Mouse (Mus musculus) urinary bladder, adult 2 months (tissue): Measurements from ENCODE around the gene Nxn. TPM values are rescaled to one million over a fixed set of nuclear protein-coding genes. Genes with fewer than 3 reads are reported as not detected.

Experiments used
- DNase-seq: peaks from one replicate; pipeline ENCODE4 v3.0.0; 2022; ENCODE audit warnings: low spot score
- polyA plus RNA-seq: library from polyadenylated mRNA; depleted of rRNA; stranded (reverse); fragments of >200 nt; gene quantifications from 2 replicates; pipeline ENCODE4 v1.2.3, GENCODE M21; 2012

The Nxn gene
- polyA plus RNA-seq, 1 experiment: 59.5 TPM

- DNase-seq: no peak
Measured at GRCm38 (mm10) chr11:76363636-76364035, 35.3 kb downstream of the Nxn start.

- no peak for DNase-seq
Measured at GRCm38 (mm10) chr11:76363178-76363577, 35.8 kb downstream of the Nxn start.

- DNase-seq: no peak
Measured at GRCm38 (mm10) chr11:76361422-76361821, 37.5 kb downstream of the Nxn start.

- no peak for DNase-seq
Measured at GRCm38 (mm10) chr11:76360255-76360654, 38.7 kb downstream of the Nxn start.

- DNase-seq: no peak
Measured at GRCm38 (mm10) chr11:76358628-76359320, 40.2 kb downstream of the Nxn start.

- DNase-seq: no peak
Measured at GRCm38 (mm10) chr11:76357464-76357863, 41.5 kb downstream of the Nxn start.

GRCm38 (mm10) chr11:76356091-76356490 lies 42.8 kb downstream of the Nxn start:
- no peak for DNase-seq

GRCm38 (mm10) chr11:76355425-76355824 lies 43.5 kb downstream of the Nxn start:
- no peak for DNase-seq

GRCm38 (mm10) chr11:76352861-76353558 lies 45.9 kb downstream of the Nxn start:
- no peak for DNase-seq

- no peak for DNase-seq
Measured at GRCm38 (mm10) chr11:76351624-76352011, 47.3 kb downstream of the Nxn start.

- no peak for DNase-seq
Measured at GRCm38 (mm10) chr11:76350931-76351623, 47.9 kb downstream of the Nxn start.

GRCm38 (mm10) chr11:76349833-76350232 lies 49.1 kb downstream of the Nxn start:
- no peak for DNase-seq

- no peak for DNase-seq
Measured at GRCm38 (mm10) chr11:76347589-76347988, 51.4 kb downstream of the Nxn start.

- no peak for DNase-seq
Measured at GRCm38 (mm10) chr11:76343031-76343430, 55.9 kb downstream of the Nxn start.

- DNase-seq: no peak
Measured at GRCm38 (mm10) chr11:76341884-76342645, 56.9 kb downstream of the Nxn start.

- DNase-seq: no peak
Measured at GRCm38 (mm10) chr11:76341163-76341562, 57.8 kb downstream of the Nxn start.

- DNase-seq: no peak
Measured at GRCm38 (mm10) chr11:76339830-76340229, 59.1 kb downstream of the Nxn start.

- no peak for DNase-seq
Measured at GRCm38 (mm10) chr11:76339141-76339540, 59.8 kb downstream of the Nxn start.

- no peak for DNase-seq
Measured at GRCm38 (mm10) chr11:76338656-76339055, 60.3 kb downstream of the Nxn start.

GRCm38 (mm10) chr11:76337764-76338163 lies 61.2 kb downstream of the Nxn start:
- no peak for DNase-seq

GRCm38 (mm10) chr11:76337236-76337635 lies 61.7 kb downstream of the Nxn start:
- no peak for DNase-seq

GRCm38 (mm10) chr11:76336224-76336623 lies 62.7 kb downstream of the Nxn start:
- DNase-seq: no peak
